Mouse (Mus musculus): ENCODE results near the gene Obsl1. TPM values are rescaled to one million over a fixed set of nuclear protein-coding genes. Genes with fewer than 3 reads are reported as not detected.
A peak's percentile ranks its signal among the peaks of the same experiment; 100 is the strongest.

Obsl1 gene
- total RNA-seq, 2 experiments from 2014 or later, result 41.4 to 52.1 TPM

- DNase-seq, result no peak
- intact Hi-C loops (cut with DNase I), result no loop called here
These were observed 13.6 kb downstream of the Obsl1 start for GRCm38 (mm10) chr1:75492579-75493170.

- intact Hi-C loops (cut with DNase I), result no loop called here
These were observed 15.3 kb downstream of the Obsl1 start for GRCm38 (mm10) chr1:75490785-75491551.

GRCm38 (mm10) chr1:75487405-75488161 is 18.7 kb downstream of the Obsl1 start:
- intact Hi-C loops (cut with DNase I), result loop anchor here (5.0 kb wide), 1 partner anchor 60 kb away; the partner anchor contains the start of gene Slc4a3
- no peak for DNase-seq

More at GRCm38 (mm10) chr1:75490785-75491551, 15.3 kb downstream of the Obsl1 start:
- DNase-seq, result no peak

GRCm38 (mm10) chr1:75487040-75487404 is 19.2 kb downstream of the Obsl1 start:
- intact Hi-C loops (cut with DNase I), result loop anchor here (5.0 kb wide), 1 partner anchor 60 kb away; the partner anchor contains the start of gene Slc4a3

GRCm38 (mm10) chr1:75486561-75486960 is 19.7 kb downstream of the Obsl1 start:
- no peak for DNase-seq
- intact Hi-C loops (cut with DNase I), result loop anchor here (5.0 kb wide), 1 partner anchor 61 kb away; the partner anchor contains the start of gene Slc4a3

More at GRCm38 (mm10) chr1:75487040-75487404, 19.2 kb downstream of the Obsl1 start:
- no peak for DNase-seq

GRCm38 (mm10) chr1:75480735-75481134 is 25.5 kb downstream of the Obsl1 start:
- DNase-seq, result no peak
- intact Hi-C loops (cut with DNase I), result no loop called here

- intact Hi-C loops (cut with DNase I), result no loop called here
- no peak for DNase-seq
These were observed 26.2 kb downstream of the Obsl1 start for GRCm38 (mm10) chr1:75480036-75480435.

- DNase-seq, result no peak
- intact Hi-C loops (cut with DNase I), result loop anchor here (2.0 kb wide), 1 partner anchor 117 kb away; no protein-coding TSS in a partner anchor
These were observed 26.6 kb downstream of the Obsl1 start for GRCm38 (mm10) chr1:75479635-75479989.

GRCm38 (mm10) chr1:75478916-75479634 is 27.2 kb downstream of the Obsl1 start, which contains the start of the genes Chpf and Tmem198:
Gene Chpf (minus strand): TSS chr1:75479307.
Gene Tmem198 (plus strand): TSS chr1:75479532.
- peak; percentile 90 to 93 for DNase-seq
- intact Hi-C loops (cut with DNase I), result loop anchor here (2.0 kb wide), 1 partner anchor 118 kb away; no protein-coding TSS in a partner anchor

GRCm38 (mm10) chr1:75478497-75478896 is 27.8 kb downstream of the Obsl1 start:
- no peak for DNase-seq
- intact Hi-C loops (cut with DNase I), result loop anchor here (2.0 kb wide), 1 partner anchor 118 kb away; no protein-coding TSS in a partner anchor

GRCm38 (mm10) chr1:75477966-75478290 is 28.3 kb downstream of the Obsl1 start:
- intact Hi-C loops (cut with DNase I), result loop anchor here (1.0 to 2.0 kb wide), 2 partner anchors 81 to 119 kb away; no protein-coding TSS in a partner anchor
- no peak for DNase-seq

- peak; percentile 63 to 73 for DNase-seq
- intact Hi-C loops (cut with DNase I), result loop anchor here (1.0 kb wide), 1 partner anchor 82 kb away; no protein-coding TSS in a partner anchor
These were observed 28.8 kb downstream of the Obsl1 start for GRCm38 (mm10) chr1:75477264-75477965.

- intact Hi-C loops (cut with DNase I), result no loop called here
- no peak for DNase-seq
These were observed 29.8 kb downstream of the Obsl1 start for GRCm38 (mm10) chr1:75476441-75476840.

GRCm38 (mm10) chr1:75469287-75469825 is 36.9 kb downstream of the Obsl1 start:
- intact Hi-C loops (cut with DNase I), result no loop called here

GRCm38 (mm10) chr1:75467215-75467927 is 38.9 kb downstream of the Obsl1 start:
- DNase-seq, result peak; percentile 68 to 81
- intact Hi-C loops (cut with DNase I), result loop anchor here (2.0 kb wide), 1 partner anchor 125 kb away; no protein-coding TSS in a partner anchor

More at GRCm38 (mm10) chr1:75469287-75469825, 36.9 kb downstream of the Obsl1 start:
- DNase-seq, result no peak

GRCm38 (mm10) chr1:75463652-75464204 is 42.5 kb downstream of the Obsl1 start:
- DNase-seq, result no peak
- intact Hi-C loops (cut with DNase I), result no loop called here

GRCm38 (mm10) chr1:75462636-75463035 is 43.6 kb downstream of the Obsl1 start:
- intact Hi-C loops (cut with DNase I), result no loop called here
- no peak for DNase-seq

- no peak for DNase-seq
- intact Hi-C loops (cut with DNase I), result no loop called here
These were observed 46.0 kb downstream of the Obsl1 start for GRCm38 (mm10) chr1:75460297-75460696.
